Mouse (Mus musculus) lung, embryonic 14.5 days (tissue): ENCODE measurements around the gene Dhrs7b. TPM values are rescaled to one million over a fixed set of nuclear protein-coding genes. Genes with fewer than 3 reads are reported as not detected.
"Not testable (repeated sequence)": the region's sequence is repeated elsewhere in the genome, so short reads cannot be mapped to it uniquely, and the experiment has no call there.

ENCODE experiments used
- ATAC-seq: fragments of 200-750 bp; cut with Nextera tagmentation; 2 replicates; pipeline ENCODE4 v1.8.0; 2017; ENCODE audit warnings: mild to moderate bottlenecking, moderate TSS enrichment, moderate library complexity; ENCODE audit not compliant: insufficient read depth
- DNase-seq: peaks from one replicate; pipeline ENCODE4 v3.0.0-alpha.2; 2015
- H3K27ac ChIP-seq: fragments of 300-500 bp; sonication (generic); 2 replicates; pipeline ENCODE4 v1.5.1; 2014; ENCODE audit warnings: low read depth, mild to moderate bottlenecking, moderate library complexity
- H3K27me3 ChIP-seq: fragments of 300-500 bp; sonication (generic); 2 replicates; pipeline ENCODE4 v1.6.1; 2014; ENCODE audit warnings: low read length, control low read depth; ENCODE audit not compliant: insufficient read depth
- H3K36me3 ChIP-seq: fragments of 300-500 bp; sonication (generic); 2 replicates; pipeline ENCODE4 v1.6.1; 2014; ENCODE audit warnings: control low read depth; ENCODE audit not compliant: insufficient read depth
- H3K4me1 ChIP-seq: fragments of 300-500 bp; sonication (generic); 2 replicates; pipeline ENCODE4 v1.6.1; 2014; ENCODE audit warnings: antibody characterized with exemption, control low read depth; ENCODE audit not compliant: insufficient read depth
- H3K4me2 ChIP-seq: fragments of 300-500 bp; sonication (generic); 2 replicates; pipeline ENCODE4 v1.6.1; 2014; ENCODE audit warnings: mild to moderate bottlenecking
- H3K4me3 ChIP-seq: fragments of 300-500 bp; sonication (generic); 2 replicates; pipeline ENCODE4 v1.5.1; 2014; ENCODE audit warnings: low read depth, low read length
- H3K9ac ChIP-seq: fragments of 300-500 bp; sonication (generic); 2 replicates; pipeline ENCODE4 v1.6.1; 2014
- H3K9me3 ChIP-seq: fragments of 300-500 bp; sonication (generic); 2 replicates; pipeline ENCODE4 v1.6.1; 2016; ENCODE audit warnings: low read depth, low read length, control low read depth
- CTCF ChIP-seq: IDR thresholded peaks from 2 replicates; pipeline ENCODE4 v1.5.1; 2016; ENCODE audit warnings: antibody characterized with exemption, low read depth
- WGBS: fragments of 180-500 bp; shearing (Covaris S2); extraction: QIAGEN DNeasy Blood & Tissue Kit; methylation state at CpG from one replicate; pipeline ENCODE4 v1.1.7; 2014; 5-methylcytosine and 5-hydroxymethylcytosine counted together
- polyA plus RNA-seq: library from polyadenylated mRNA; unstranded; fragments of >200 nt; fragmentation: Nextera tagmentation; extraction: Ambion mirVana; gene quantifications from 2 replicates; pipeline ENCODE4 v1.2.1, GENCODE M21; 2014

Gene Dhrs7b
- polyA plus RNA-seq, 1 experiment from 2014 or later: 36.3 TPM

GRCm38 (mm10) chr11:60808286-60809070, 22.0 kb upstream of the Dhrs7b start:
- DNase-seq: peak; percentile 88
- H3K27me3 ChIP-seq: no peaks in the 10 kb centered on the region
- no peak for TF ChIP-seq CTCF
- H3K9me3 ChIP-seq: no peaks in the 10 kb centered on the region
- peak overlapping the region; percentile 87 for H3K4me2 ChIP-seq
- H3K9ac ChIP-seq: 0 out of 2 replicates have a peak overlapping the region, but pooled peaks have one; percentile 10
- 50% methylated on average over 4 of the region's 4 CpGs for WGBS
- no peak overlapping the region for H3K4me3 ChIP-seq
- H3K27ac ChIP-seq: peak overlapping the region; percentile 31; the same call in 1 of the 2 replicates
- peaks cover 6% of the 10 kb centered on the region; the same call in 1 of the 2 replicates for H3K36me3 ChIP-seq
- no peak for ATAC-seq
- H3K4me1 ChIP-seq: peaks cover 5% of the 10 kb centered on the region; the same call in 1 of the 2 replicates

GRCm38 (mm10) chr11:60809546-60809945, 20.9 kb upstream of the Dhrs7b start:
- WGBS: 30% methylated on average over 1 of the region's 1 CpGs
- no peaks in the 10 kb centered on the region for H3K9me3 ChIP-seq
- no peak for ATAC-seq
- no peaks in the 10 kb centered on the region for H3K27me3 ChIP-seq
- no peak overlapping the region for H3K27ac ChIP-seq
- H3K4me3 ChIP-seq: peak overlapping the region; percentile 50; the same call in 1 of the 2 replicates
- no peak for TF ChIP-seq CTCF
- no peaks in the 10 kb centered on the region for H3K36me3 ChIP-seq
- no peak overlapping the region for H3K9ac ChIP-seq
- no peak for DNase-seq
- H3K4me2 ChIP-seq: peak overlapping the region; percentile 87
- H3K4me1 ChIP-seq: peaks cover 5% of the 10 kb centered on the region; the same call in 1 of the 2 replicates

- H3K4me2 ChIP-seq: peak overlapping the region; percentile 87
- 7% methylated on average over 14 of the region's 14 CpGs for whole genome bisulfite sequencing
- H3K4me1 ChIP-seq: peaks cover 5% of the 10 kb centered on the region; the same call in 1 of the 2 replicates
- no peaks in the 10 kb centered on the region for H3K36me3 ChIP-seq
- H3K27me3 ChIP-seq: no peaks in the 10 kb centered on the region
- peak overlapping the region; percentile 50 for H3K4me3 ChIP-seq
- DNase-seq (no peak), ATAC-seq (peak; percentile 2; the same call in 1 of the 2 replicates)
- TF ChIP-seq CTCF: no peak
- no peaks in the 10 kb centered on the region for H3K9me3 ChIP-seq
- peak overlapping the region; percentile 50 for H3K9ac ChIP-seq
- 0 out of 2 replicates have a peak overlapping the region, but pooled peaks have one; percentile 27 for H3K27ac ChIP-seq
Measured at GRCm38 (mm10) chr11:60810046-60810965, 20.1 kb upstream of the Dhrs7b start.

GRCm38 (mm10) chr11:60811054-60811460, 19.4 kb upstream of the Dhrs7b start:
- Histone ChIP-seq H3K4me2 (peak overlapping the region; percentile 87), H3K27me3 (no peaks in the 10 kb centered on the region), H3K9ac (peak overlapping the region; percentile 50), H3K4me3 (peak overlapping the region; percentile 50), H3K27ac (0 out of 2 replicates have a peak overlapping the region, but pooled peaks have one; percentile 27), H3K4me1 (peaks cover 5% of the 10 kb centered on the region; the same call in 1 of the 2 replicates), H3K36me3 (no peaks in the 10 kb centered on the region), H3K9me3 (no peaks in the 10 kb centered on the region)
- DNase-seq (peak; percentile 97), ATAC-seq (peak; percentile 99)
- no peak for TF ChIP-seq CTCF
- WGBS: under 1% methylated on average over 29 of the region's 29 CpGs

GRCm38 (mm10) chr11:60811618-60812017, 18.8 kb upstream of the Dhrs7b start, which contains the start of gene Shmt1:
Gene Shmt1, minus strand, starts transcription at chr11:60811718.
- not testable (repeated sequence) for H3K27me3 ChIP-seq, ATAC-seq, H3K36me3 ChIP-seq, H3K4me1 ChIP-seq, DNase-seq, H3K9me3 ChIP-seq
- Histone ChIP-seq H3K4me2 (peak within 1 kb of the TSS; percentile 87), H3K9ac (peak within 1 kb of the TSS; percentile 50), H3K27ac (0 out of 2 replicates have a peak within 1 kb of the TSS, but pooled peaks have one; percentile 27), H3K4me3 (peak within 1 kb of the TSS; percentile 50)
- WGBS: 27% methylated on average over 6 of the region's 6 CpGs

GRCm38 (mm10) chr11:60816398-60816797, 14.0 kb upstream of the Dhrs7b start:
- Histone ChIP-seq H3K27ac (no peak overlapping the region), H3K9ac (no peak overlapping the region), H3K36me3 (no peaks in the 10 kb centered on the region), H3K27me3 (no peaks in the 10 kb centered on the region), H3K4me3 (no peak overlapping the region), H3K4me2 (no peak overlapping the region), H3K9me3 (no peaks in the 10 kb centered on the region), H3K4me1 (no peaks in the 10 kb centered on the region)
- no peak for TF ChIP-seq CTCF
- ATAC-seq (no peak), DNase-seq (no peak)
- WGBS: 67% methylated on average over 5 of the region's 5 CpGs

- DNase-seq (no peak), ATAC-seq (no peak)
- no peaks in the 10 kb centered on the region for H3K36me3 ChIP-seq
- H3K27me3 ChIP-seq: no peaks in the 10 kb centered on the region
- H3K4me3 ChIP-seq: no peak overlapping the region
- H3K4me2 ChIP-seq: no peak overlapping the region
- 61% methylated on average over 2 of the region's 2 CpGs for WGBS
- no peak overlapping the region for H3K9ac ChIP-seq
- no peaks in the 10 kb centered on the region for H3K4me1 ChIP-seq
- no peak for TF ChIP-seq CTCF
- H3K27ac ChIP-seq: no peak overlapping the region
- H3K9me3 ChIP-seq: no peaks in the 10 kb centered on the region
Measured at GRCm38 (mm10) chr11:60823771-60824170, 6.7 kb upstream of the Dhrs7b start.
